Comparison of ENCODE assay signal across 22 mouse cellular contexts in the genomic region with DNA sequence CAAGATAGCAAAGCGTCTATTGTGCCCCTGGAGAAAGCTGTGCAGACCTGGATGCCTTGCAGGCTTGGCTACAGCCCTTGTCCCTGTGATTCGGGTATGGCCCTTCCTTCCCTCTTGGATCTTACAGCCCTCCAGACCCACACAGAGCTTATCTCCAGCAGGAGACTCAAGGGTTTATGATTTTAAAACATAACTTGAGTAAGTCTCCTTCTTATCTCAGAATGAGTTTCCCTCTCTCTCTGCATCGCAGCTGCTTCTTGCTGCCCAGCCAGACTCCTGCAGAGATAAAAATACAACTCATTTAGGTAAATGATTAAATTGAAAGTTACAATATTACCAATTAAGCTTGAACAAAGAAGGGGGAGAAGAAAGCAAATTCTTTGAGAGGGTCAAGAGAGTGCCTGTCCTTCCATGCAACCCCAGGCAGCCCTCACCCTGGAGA.
DNase-seq lines count a peak whose midpoint lies in the region; ATAC-seq and TF ChIP-seq lines count a peak whose summit lies in the region.
"Had no signal": no experiment of that assay in that cellular context is flagged by ENCODE, and none has a peak within 500 bp of the region (broad histone marks: within the 10 kb centered on the region; RNA-seq: fewer than 3 reads in every experiment).

No protein-coding gene starts in this region.

- no peaks in the 10 kb centered on the region for H3K4me1 ChIP-seq in midbrain, embryonic 11.5 days (ENCODE audit: control insufficient read depth, insufficient read depth, low read length)
- H3K4me1 ChIP-seq in midbrain, embryonic 14.5 days (ENCODE audit: control insufficient read depth, insufficient read depth, low read length): no peaks in the 10 kb centered on the region
- H3K4me1 ChIP-seq in kidney, adult 2 months (ENCODE audit: control insufficient read depth, insufficient read depth, low read length): peaks cover 2% of the 10 kb centered on the region; the same call in 1 of the 2 replicates
- H3K4me1 ChIP-seq: megakaryocyte, embryonic 14.5 days had no signal

- no peak for ATAC-seq in midbrain, embryonic 11.5 days (ENCODE audit: low FRiP score)
- no peak for ATAC-seq in midbrain, embryonic 14.5 days (ENCODE audit: low FRiP score, low TSS enrichment)
- ATAC-seq: forebrain, embryonic 16.5 days; midbrain, embryonic 16.5 days had no signal

- H3K36me3 ChIP-seq in midbrain, embryonic 11.5 days (ENCODE audit: control insufficient read depth, insufficient read depth, low read length): no peaks in the 10 kb centered on the region
- H3K36me3 ChIP-seq in midbrain, embryonic 14.5 days (ENCODE audit: control insufficient read depth, insufficient read depth, low read length): no peaks in the 10 kb centered on the region
- H3K36me3 ChIP-seq in kidney, adult 2 months (ENCODE audit: control insufficient read depth, insufficient read depth, low read length): no peaks in the 10 kb centered on the region
- H3K36me3 ChIP-seq: embryonic facial prominence, embryonic 13.5 days; heart, embryonic 10.5 days; hindbrain, embryonic 15.5 days; limb, embryonic 13.5 days; liver, embryonic 13.5 days had no signal

- no peak for TF ChIP-seq CTCF in kidney, adult 2 months (conservative IDR thresholded peaks at IDR 0.05; ENCODE audit: insufficient read depth, insufficient read length, low read depth, low read length)

- H3K9ac ChIP-seq in midbrain, embryonic 11.5 days (ENCODE audit: low read length): no peak overlapping the region
- no peak overlapping the region for H3K9ac ChIP-seq in midbrain, embryonic 14.5 days (replicated peaks; ENCODE audit: low read length)
- H3K9ac ChIP-seq: embryonic facial prominence, embryonic 13.5 days; hindbrain, embryonic 15.5 days; limb, embryonic 13.5 days; liver, embryonic 13.5 days had no signal

- no peak overlapping the region for H3K4me2 ChIP-seq in midbrain, embryonic 11.5 days
- H3K4me2 ChIP-seq in midbrain, embryonic 14.5 days (ENCODE audit: low read length): no peak overlapping the region
- H3K4me2 ChIP-seq: embryonic facial prominence, embryonic 13.5 days; hindbrain, embryonic 15.5 days; limb, embryonic 13.5 days; liver, embryonic 13.5 days had no signal

- H3K9me3 ChIP-seq in midbrain, embryonic 11.5 days (ENCODE audit: control insufficient read depth, low read length): no peaks in the 10 kb centered on the region
- H3K9me3 ChIP-seq in midbrain, embryonic 14.5 days (ENCODE audit: control insufficient read depth, low read length): no peaks in the 10 kb centered on the region
- H3K9me3 ChIP-seq: embryonic facial prominence, embryonic 13.5 days; heart, embryonic 10.5 days; hindbrain, embryonic 15.5 days; limb, embryonic 13.5 days; liver, embryonic 13.5 days had no signal

- H3K27me3 ChIP-seq in midbrain, embryonic 11.5 days (ENCODE audit: control insufficient read depth, insufficient read depth, low read length): no peaks in the 10 kb centered on the region
- no peaks in the 10 kb centered on the region for H3K27me3 ChIP-seq in midbrain, embryonic 14.5 days (ENCODE audit: control insufficient read depth, insufficient read depth, low read length)
- no peaks in the 10 kb centered on the region for H3K27me3 ChIP-seq in kidney, adult 2 months (replicated peaks; ENCODE audit: control insufficient read depth, insufficient read depth, low read length)
- H3K27me3 ChIP-seq: embryonic facial prominence, embryonic 13.5 days; hindbrain, embryonic 15.5 days; limb, embryonic 13.5 days; liver, embryonic 13.5 days; megakaryocyte, embryonic 14.5 days had no signal

- TF ChIP-seq POLR2A in kidney, adult 2 months (IDR thresholded peaks at IDR 0.05; ENCODE audit: low read depth, low read length): no peak

- peak; percentile 80 for DNase-seq in midbrain, embryonic 11.5 days (ENCODE audit: low spot score, missing footprints)
- DNase-seq in midbrain, embryonic 14.5 days: no peak
- peak; percentile 57 for DNase-seq in kidney, adult 2 months
- DNase-seq in kidney, postnatal 14 days: peak; percentile 34
- no peak for DNase-seq in gastrocnemius, postnatal 4 days (ENCODE audit: low spot score in 2 of 2)
- DNase-seq in cerebellum, postnatal 4 days (ENCODE audit: low spot score in 2 of 2): no peak
- DNase-seq in adrenal gland, postnatal 10 days: no peak
- DNase-seq: adrenal gland, postnatal 14 days; cerebellum, adult 9-11 months; gastrocnemius, postnatal 36 days; heart, postnatal 10 days; liver, embryonic 13.5 days; retina, postnatal 1 day; right cerebral cortex, postnatal 4 days; thymus, adult 2 months had no signal

- H3K27ac ChIP-seq in midbrain, embryonic 11.5 days (ENCODE audit: low read depth, low read length): no peak overlapping the region
- no peak overlapping the region for H3K27ac ChIP-seq in midbrain, embryonic 14.5 days (replicated peaks; ENCODE audit: low read depth, low read length)
- peak overlapping the region; percentile 39; the same call in 1 of the 2 replicates for H3K27ac ChIP-seq in kidney, adult 2 months (ENCODE audit: insufficient read depth, low read depth, low read length)
- H3K27ac ChIP-seq: embryonic facial prominence, embryonic 13.5 days; heart, embryonic 10.5 days; hindbrain, embryonic 15.5 days; limb, embryonic 13.5 days; liver, embryonic 13.5 days had no signal

- WGBS in midbrain, embryonic 11.5 days: 80% methylated on average over 3 of the region's 3 CpGs
- WGBS in midbrain, embryonic 14.5 days: 76% methylated on average over 3 of the region's 3 CpGs
- WGBS in kidney, adult 2 months: 29% methylated on average over 3 of the region's 3 CpGs

- no peak overlapping the region for H3K4me3 ChIP-seq in midbrain, embryonic 11.5 days (ENCODE audit: low read depth, low read length)
- no peak overlapping the region for H3K4me3 ChIP-seq in midbrain, embryonic 14.5 days (replicated peaks; ENCODE audit: low read depth, low read length)
- H3K4me3 ChIP-seq in kidney, adult 2 months (ENCODE audit: insufficient read depth, low read depth, low read length): no peak overlapping the region
- H3K4me3 ChIP-seq: embryonic facial prominence, embryonic 13.5 days; heart, embryonic 10.5 days; hindbrain, embryonic 15.5 days; limb, embryonic 13.5 days; liver, embryonic 13.5 days; megakaryocyte, embryonic 14.5 days had no signal

Comparison
In these comparisons a context has a peak if more than half of its experiments do, and no peak if none do; other contexts are left out.
1. DNase-seq: peak in midbrain, embryonic 11.5 days (single experiment), kidney, adult 2 months (single experiment) and kidney, postnatal 14 days (single experiment); none in midbrain, embryonic 14.5 days (single experiment), gastrocnemius, postnatal 4 days (0 of 2), cerebellum, postnatal 4 days (0 of 2) and adrenal gland, postnatal 10 days (single experiment).